Mouse (Mus musculus): Measurements from ENCODE around the gene Rnf220.

Rnf220 gene

DNA sequence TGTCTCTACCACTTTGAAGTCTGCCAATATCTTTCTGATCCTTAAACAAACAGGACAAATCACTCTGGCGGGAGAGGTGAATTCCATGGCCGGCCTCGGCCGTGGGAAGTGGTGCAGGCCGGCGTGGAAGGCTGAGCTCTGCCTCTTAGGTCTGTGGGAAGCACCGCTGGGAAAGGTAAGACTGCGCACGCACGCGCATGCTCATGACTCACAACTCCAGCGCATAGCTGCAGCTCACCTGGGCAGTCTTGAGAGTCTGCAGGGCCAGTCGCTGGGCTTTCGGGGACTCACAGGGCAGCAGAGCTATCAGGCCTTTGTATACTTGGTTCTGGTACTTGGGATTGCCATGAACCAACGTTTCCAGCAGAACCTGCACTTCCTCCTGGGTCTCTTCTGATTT is 267.3 kb downstream of the Rnf220 start:
- DNase-seq (ENCODE audit: extremely low read depth, low read depth): no peak

DNA sequence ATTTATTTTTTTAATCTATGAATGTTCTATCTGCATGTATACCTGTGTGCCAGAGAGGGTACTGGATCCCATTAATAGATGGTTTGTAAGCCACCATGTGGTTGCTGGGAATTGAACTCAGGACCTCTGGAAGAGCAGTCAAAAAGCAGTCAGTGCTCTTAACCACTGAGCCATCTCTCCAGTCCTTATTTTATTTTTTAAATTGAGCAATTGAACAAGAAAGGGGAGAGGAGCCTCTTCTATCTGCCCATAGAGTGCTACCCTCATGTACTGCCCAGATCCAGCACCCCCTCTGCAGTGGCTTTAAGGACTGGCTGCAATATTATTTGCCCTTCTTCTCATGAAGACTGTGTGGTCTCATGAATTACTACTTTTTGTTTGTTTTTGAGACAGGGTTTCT is 271.6 kb downstream of the Rnf220 start:
- no peak for DNase-seq (ENCODE audit: extremely low read depth, low read depth)

DNA sequence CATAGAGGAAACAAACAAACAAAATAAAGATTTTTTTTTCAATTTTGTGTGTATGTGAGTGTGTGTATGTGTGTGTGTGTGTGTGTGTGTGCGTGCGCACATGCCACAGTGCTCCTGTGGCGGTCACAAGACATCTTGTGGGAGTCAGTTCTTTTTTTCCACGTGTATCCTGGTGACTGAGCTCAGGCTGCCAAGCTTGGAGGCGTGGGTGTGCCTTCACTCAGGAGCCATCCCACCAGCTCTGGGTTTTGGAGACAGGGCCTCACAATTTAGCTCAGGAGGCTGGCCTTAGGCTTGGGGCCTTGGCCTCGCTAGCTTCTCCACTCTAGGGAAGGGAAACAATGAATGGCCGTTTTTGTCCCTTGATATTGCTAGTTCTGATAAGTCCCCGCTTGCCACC is 272.7 kb downstream of the Rnf220 start:
- DNase-seq (ENCODE audit: extremely low read depth, low read depth): no peak

DNA sequence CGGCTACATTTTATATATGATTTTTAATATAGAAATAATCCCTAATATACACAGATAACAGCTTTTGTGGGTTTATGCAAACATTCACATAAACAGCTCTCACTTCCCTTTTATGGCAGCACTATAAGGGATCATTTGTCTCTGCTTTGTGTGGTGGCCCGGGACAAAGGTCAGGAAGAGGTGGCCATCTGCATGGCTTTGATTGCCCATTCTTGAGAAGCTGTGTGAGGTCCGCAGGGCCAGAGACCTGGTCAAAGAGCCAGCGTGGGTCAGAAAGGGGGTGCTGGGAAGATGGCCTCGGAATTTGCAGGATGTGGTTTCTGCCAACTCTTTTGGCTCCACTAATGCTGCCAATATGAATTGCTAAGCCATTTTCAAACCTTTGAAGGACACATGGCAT is 273.9 kb downstream of the Rnf220 start:
- no peak for DNase-seq (ENCODE audit: extremely low read depth, low read depth)

DNA sequence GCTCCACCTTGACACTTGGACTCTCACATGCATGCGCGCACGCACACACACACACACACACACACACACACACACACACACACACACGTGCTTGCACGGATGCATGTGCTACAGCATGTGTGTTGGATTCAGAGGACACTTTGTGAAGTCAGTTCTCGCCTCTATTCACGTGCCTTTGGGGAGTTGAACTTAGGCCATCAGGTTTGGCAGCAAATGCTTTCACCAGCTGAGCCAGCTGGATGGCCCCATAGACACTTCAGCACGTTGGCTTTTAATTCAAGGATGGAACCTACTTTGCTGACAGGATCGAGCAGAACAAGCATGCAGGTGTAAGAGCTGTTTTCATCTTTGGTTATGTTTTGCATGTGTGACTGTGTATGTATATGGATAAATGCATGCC is 275.0 kb downstream of the Rnf220 start:
- DNase-seq (ENCODE audit: extremely low read depth, low read depth): no peak

Measured in MEL-GATA-1-ER (cell line).